Mouse (Mus musculus): ENCODE data around the gene Dgcr6. TPM values are rescaled to one million over a fixed set of nuclear protein-coding genes. Genes with fewer than 3 reads are reported as not detected.
"Not testable (repeated sequence)": the region's sequence is repeated elsewhere in the genome, so short reads cannot be mapped to it uniquely, and the experiment has no call there.

The Dgcr6 gene
- 5.1 and 5.2 TPM in 2 replicates for total RNA-seq (2017)

GRCm38 (mm10) chr16:18052731-18053202 lies at the start of gene Dgcr6:
Gene Dgcr6 (plus strand): TSS chr16:18052860.
- ATAC-seq (ENCODE audit: extremely low read depth, insufficient number of reproducible peaks, low FRiP score, poor library complexity, severe bottlenecking), result no peak

- no peak for ATAC-seq (ENCODE audit: extremely low read depth, insufficient number of reproducible peaks, low FRiP score, poor library complexity, severe bottlenecking)
These were observed 48.1 kb upstream of the Dgcr6 start for GRCm38 (mm10) chr16:18004589-18004988.

- ATAC-seq (ENCODE audit: extremely low read depth, insufficient number of reproducible peaks, low FRiP score, poor library complexity, severe bottlenecking), result no peak
These were observed 45.6 kb upstream of the Dgcr6 start for GRCm38 (mm10) chr16:18007083-18007482.

- no peak for ATAC-seq (ENCODE audit: extremely low read depth, insufficient number of reproducible peaks, low FRiP score, poor library complexity, severe bottlenecking)
These were observed 41.6 kb upstream of the Dgcr6 start for GRCm38 (mm10) chr16:18011101-18011500.

GRCm38 (mm10) chr16:18016482-18016881 lies 36.2 kb upstream of the Dgcr6 start:
- ATAC-seq (ENCODE audit: extremely low read depth, insufficient number of reproducible peaks, low FRiP score, poor library complexity, severe bottlenecking), result not testable (repeated sequence)

- ATAC-seq (ENCODE audit: extremely low read depth, insufficient number of reproducible peaks, low FRiP score, poor library complexity, severe bottlenecking), result no peak
These were observed 29.7 kb upstream of the Dgcr6 start for GRCm38 (mm10) chr16:18022780-18023557.

- no peak for ATAC-seq (ENCODE audit: extremely low read depth, insufficient number of reproducible peaks, low FRiP score, poor library complexity, severe bottlenecking)
These were observed 25.3 kb upstream of the Dgcr6 start for GRCm38 (mm10) chr16:18027371-18027770.

- ATAC-seq (ENCODE audit: extremely low read depth, insufficient number of reproducible peaks, low FRiP score, poor library complexity, severe bottlenecking), result no peak
These were observed 20.9 kb upstream of the Dgcr6 start for GRCm38 (mm10) chr16:18031752-18032151.

- ATAC-seq (ENCODE audit: extremely low read depth, insufficient number of reproducible peaks, low FRiP score, poor library complexity, severe bottlenecking), result no peak
These were observed 19.4 kb upstream of the Dgcr6 start for GRCm38 (mm10) chr16:18033289-18033688.

- no peak for ATAC-seq (ENCODE audit: extremely low read depth, insufficient number of reproducible peaks, low FRiP score, poor library complexity, severe bottlenecking)
These were observed 18.4 kb upstream of the Dgcr6 start for GRCm38 (mm10) chr16:18034286-18034685.

- 0 out of 2 replicates have a peak, but pooled peaks have one; percentile 43 for ATAC-seq (ENCODE audit: extremely low read depth, insufficient number of reproducible peaks, low FRiP score, poor library complexity, severe bottlenecking)
These were observed 16.2 kb upstream of the Dgcr6 start for GRCm38 (mm10) chr16:18036425-18036955.

- ATAC-seq (ENCODE audit: extremely low read depth, insufficient number of reproducible peaks, low FRiP score, poor library complexity, severe bottlenecking), result no peak
These were observed 15.6 kb upstream of the Dgcr6 start for GRCm38 (mm10) chr16:18037025-18037424.

- no peak for ATAC-seq (ENCODE audit: extremely low read depth, insufficient number of reproducible peaks, low FRiP score, poor library complexity, severe bottlenecking)
These were observed 7.7 kb upstream of the Dgcr6 start for GRCm38 (mm10) chr16:18044991-18045390.

- ATAC-seq (ENCODE audit: extremely low read depth, insufficient number of reproducible peaks, low FRiP score, poor library complexity, severe bottlenecking), result peak; percentile 36; the same call in 1 of the 2 replicates
These were observed 5.0 kb upstream of the Dgcr6 start for GRCm38 (mm10) chr16:18047660-18048059.

- no peak for ATAC-seq (ENCODE audit: extremely low read depth, insufficient number of reproducible peaks, low FRiP score, poor library complexity, severe bottlenecking)
These were observed 4.6 kb upstream of the Dgcr6 start for GRCm38 (mm10) chr16:18048071-18048470.

GRCm38 (mm10) chr16:18052322-18052721 lies 338 bp upstream of the Dgcr6 start:
- ATAC-seq (ENCODE audit: extremely low read depth, insufficient number of reproducible peaks, low FRiP score, poor library complexity, severe bottlenecking), result no peak

GRCm38 (mm10) chr16:18056215-18056614 lies 3.6 kb downstream of the Dgcr6 start:
- no peak for ATAC-seq (ENCODE audit: extremely low read depth, insufficient number of reproducible peaks, low FRiP score, poor library complexity, severe bottlenecking)

GRCm38 (mm10) chr16:18058331-18058731 lies 5.7 kb downstream of the Dgcr6 start:
- no peak for ATAC-seq (ENCODE audit: extremely low read depth, insufficient number of reproducible peaks, low FRiP score, poor library complexity, severe bottlenecking)

GRCm38 (mm10) chr16:18059243-18059642 lies 6.6 kb downstream of the Dgcr6 start:
- no peak for ATAC-seq (ENCODE audit: extremely low read depth, insufficient number of reproducible peaks, low FRiP score, poor library complexity, severe bottlenecking)

- no peak for ATAC-seq (ENCODE audit: extremely low read depth, insufficient number of reproducible peaks, low FRiP score, poor library complexity, severe bottlenecking)
These were observed 8.5 kb downstream of the Dgcr6 start for GRCm38 (mm10) chr16:18061201-18061600.
